Mouse (Mus musculus): ENCODE data around the gene Dnah2.

Dnah2 gene

GRCm38 (mm10) chr11:69419813-69420553 is 128.9 kb downstream of the Dnah2 start:
- peak; percentile 75 for DNase-seq (ENCODE audit: low read depth, low spot score)

- peak; percentile 80 for DNase-seq (ENCODE audit: low read depth, low spot score)
These were observed 129.5 kb downstream of the Dnah2 start for GRCm38 (mm10) chr11:69419443-69419812.

- peak; percentile 97 for DNase-seq (ENCODE audit: low read depth, low spot score)
These were observed 130.1 kb downstream of the Dnah2 start for GRCm38 (mm10) chr11:69418481-69419442.

GRCm38 (mm10) chr11:69417449-69418384 is 131.2 kb downstream of the Dnah2 start:
- peak; percentile 86 for DNase-seq (ENCODE audit: low read depth, low spot score)

DNA sequence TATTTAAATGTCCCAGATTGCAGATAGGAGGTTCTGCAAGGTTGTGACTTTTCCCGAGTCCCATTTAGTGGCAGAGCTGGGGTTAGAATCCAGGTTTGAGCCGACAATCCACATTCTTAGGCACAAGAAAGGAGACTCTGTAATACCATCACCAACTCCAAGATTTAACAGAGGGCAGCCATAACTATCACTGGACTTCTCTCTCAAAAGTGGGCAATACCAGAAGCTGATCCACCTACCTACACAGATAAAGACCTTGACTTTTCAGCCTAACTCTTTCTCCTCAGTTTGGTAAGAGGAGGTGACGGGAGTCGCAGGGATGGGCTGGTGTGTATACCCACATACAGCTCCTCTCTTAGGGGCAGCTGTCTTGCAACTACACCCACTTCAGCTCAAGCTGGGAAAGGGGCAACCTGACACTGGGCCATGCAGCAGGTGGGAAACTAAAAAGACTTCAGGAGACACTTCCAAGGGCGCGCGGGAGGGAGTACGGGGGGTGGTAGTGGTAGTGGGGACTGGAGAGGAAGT is 131.9 kb downstream of the Dnah2 start:
- peak; percentile 67 for DNase-seq (ENCODE audit: low read depth, low spot score)

DNA sequence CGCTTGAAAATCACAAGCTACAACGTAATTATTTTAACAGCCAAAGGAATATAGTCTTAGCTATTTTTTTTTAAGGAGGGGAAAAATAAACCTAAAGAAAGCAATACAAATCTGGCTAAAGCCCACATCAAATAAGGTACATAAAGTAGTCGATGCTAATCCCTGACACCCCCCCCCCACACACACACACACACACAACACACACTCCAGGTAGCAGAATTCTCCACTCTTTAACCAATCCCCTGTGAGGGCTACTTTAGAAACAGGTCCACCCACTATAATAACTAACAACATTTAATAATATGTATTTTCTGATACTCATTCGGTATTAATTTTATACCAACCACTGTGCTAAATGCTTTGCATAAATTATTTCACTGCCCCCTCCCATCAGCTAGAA is 132.4 kb downstream of the Dnah2 start:
- DNase-seq (ENCODE audit: low read depth, low spot score) = peak; percentile 59

DNA sequence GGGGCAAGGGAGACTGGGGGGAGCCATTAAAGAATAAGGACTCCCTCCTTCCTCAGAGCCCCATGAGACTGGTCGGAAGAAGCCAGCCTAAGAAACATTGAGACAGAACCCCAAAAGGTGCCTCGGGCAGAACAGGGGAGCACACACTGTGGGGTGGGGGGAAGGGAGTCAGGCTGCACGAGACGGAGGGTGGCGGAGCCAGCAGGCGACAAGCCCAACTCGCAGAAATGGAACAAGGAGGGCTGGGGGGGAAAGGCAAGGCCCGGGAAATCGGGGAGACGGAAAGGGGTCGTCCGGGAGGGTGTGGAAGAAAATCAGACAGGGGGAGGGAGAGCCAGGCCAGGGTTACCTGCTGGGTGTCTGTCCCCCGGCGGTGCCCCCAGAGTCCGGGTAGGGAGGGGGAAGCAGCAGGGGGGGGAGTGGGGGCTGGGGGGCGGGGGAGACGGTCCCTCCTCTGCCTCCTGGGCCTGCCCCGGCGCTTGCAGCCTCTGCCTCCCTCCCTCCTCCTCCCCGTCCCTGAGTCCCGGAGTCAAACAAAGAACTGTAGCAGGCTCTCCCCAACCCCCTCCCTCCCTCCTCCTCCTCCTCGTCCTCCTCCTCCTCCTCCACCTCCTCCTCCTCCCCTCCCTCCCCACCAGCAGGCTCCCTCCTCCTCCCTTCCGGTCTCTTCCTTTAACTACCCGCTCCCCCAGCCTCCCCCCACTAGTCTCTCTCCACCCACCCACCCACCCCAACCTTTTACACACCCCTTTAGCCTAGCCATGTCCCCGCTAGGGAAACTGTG is 133.1 kb downstream of the Dnah2 start:
- DNase-seq (ENCODE audit: low read depth, low spot score) = peak; percentile 81

- DNase-seq (ENCODE audit: low read depth, low spot score) = peak; percentile 67
These were observed 133.6 kb downstream of the Dnah2 start for GRCm38 (mm10) chr11:69415327-69415667.

DNA sequence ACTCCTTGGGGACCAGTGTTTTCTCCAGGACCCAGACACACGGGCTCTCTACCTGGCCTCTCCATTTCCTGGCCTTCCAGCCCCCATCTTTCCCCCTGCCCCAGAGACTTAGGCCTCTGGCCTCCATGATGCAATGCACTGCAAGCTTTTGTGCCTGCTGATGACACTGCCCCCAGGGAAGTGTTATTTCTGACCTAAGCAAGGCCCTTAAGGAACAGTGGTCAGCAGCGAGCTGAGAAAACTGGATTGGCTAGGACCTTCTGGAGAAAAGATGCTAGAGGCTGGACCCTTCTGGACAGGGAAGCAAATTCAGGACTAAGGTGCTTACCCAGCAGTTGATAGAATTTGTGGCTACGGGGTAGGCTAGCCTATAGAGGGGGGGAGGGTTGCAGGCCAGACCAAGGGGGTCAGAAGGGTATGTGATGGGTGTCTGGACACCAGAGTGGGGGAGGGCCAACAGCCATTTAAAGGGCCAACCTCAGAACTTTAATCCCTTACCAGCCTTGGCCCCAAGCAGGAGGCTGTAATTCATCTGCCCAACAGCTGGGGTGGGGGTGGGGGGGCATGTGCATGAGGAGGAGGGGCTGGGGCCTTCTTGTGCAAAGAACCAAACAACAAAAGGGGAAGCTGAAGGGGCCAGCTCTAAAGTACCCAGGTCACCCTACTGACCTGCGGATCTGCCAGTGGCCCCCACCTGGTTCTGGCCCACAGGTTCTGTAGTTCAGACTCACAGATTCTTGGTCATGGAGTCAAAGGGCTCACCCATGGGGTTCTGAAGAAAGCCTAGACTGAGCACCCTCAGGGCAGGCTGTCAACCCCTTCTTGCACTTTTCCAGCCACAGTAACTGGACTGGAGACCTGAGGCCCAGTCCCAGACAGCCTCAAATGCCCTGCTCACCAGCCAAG is 134.2 kb downstream of the Dnah2 start:
- peak; percentile 81 for DNase-seq (ENCODE audit: low read depth, low spot score)

DNA sequence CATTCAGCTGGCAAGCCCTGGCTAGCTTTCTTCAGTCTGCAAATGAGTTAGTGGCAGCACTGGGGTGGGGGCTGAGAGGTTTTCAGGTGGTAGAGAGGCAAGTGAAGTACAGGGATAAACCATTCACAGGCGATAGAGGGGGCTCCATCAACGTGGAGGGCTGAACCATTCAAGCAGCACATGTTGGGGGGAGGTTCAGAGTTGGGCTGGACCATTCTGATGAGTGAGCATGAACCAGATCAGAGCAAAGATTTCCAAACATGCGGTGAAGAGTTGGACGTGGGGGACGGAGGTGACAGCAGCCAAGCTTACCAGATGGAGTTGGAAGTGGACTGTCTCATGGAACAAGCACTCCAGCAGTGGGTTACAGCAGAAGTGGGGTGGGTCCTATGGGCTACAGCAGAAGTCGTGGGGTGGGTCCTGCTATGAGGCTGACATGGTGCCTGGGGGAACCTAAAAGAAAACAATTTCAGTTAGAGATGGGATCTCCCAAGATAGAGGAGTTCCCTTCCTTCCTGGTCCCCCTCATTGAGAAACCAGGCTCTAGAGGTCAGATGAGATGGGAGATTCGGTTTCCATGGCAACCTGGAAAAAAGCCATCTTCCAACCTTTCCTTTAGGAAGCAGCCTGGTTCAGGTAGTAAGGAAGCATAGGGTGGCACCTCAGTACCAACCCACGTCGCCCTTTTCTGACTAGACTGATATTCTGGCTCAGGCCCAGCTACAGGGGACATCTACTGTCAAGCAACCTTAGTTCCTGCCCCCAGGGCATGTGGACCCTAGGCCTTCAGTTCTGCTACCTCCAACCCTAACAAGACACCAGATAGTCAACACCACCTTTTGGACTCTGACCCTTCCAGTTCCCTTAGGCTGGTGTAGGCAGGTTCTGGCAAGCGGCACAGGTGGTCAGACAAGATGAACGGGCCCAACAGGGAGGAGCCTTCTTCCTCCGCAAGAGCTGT is 135.4 kb downstream of the Dnah2 start, which contains the start of gene Kdm6b:
TSS of gene Kdm6b (minus strand) at position 455 of the 961 bp plus-strand sequence.
- DNase-seq (ENCODE audit: low read depth, low spot score) = peak; percentile 88

DNA sequence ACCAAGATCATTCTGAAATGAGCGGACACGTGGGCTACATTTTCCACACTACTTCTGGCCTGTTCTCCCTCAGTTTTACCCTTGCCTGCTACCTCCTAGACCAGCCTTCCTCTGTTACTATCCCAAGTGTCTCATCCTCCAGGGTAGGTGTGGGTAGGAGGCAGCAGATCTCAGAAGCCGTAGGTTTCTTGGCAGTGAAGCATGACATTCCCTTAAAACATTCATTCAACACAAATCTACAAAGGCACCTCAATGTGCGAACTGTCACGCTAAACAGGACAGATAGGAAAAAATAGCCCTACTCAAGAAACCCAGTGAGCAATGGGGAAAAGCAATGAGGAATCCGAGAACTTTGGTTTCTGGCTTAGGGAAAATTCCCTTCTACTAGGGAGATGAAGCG is 136.4 kb downstream of the Dnah2 start:
- peak; percentile 21 for DNase-seq (ENCODE audit: low read depth, low spot score)

GRCm38 (mm10) chr11:69411538-69412203 is 137.2 kb downstream of the Dnah2 start:
- peak; percentile 75 for DNase-seq (ENCODE audit: low read depth, low spot score)

DNA sequence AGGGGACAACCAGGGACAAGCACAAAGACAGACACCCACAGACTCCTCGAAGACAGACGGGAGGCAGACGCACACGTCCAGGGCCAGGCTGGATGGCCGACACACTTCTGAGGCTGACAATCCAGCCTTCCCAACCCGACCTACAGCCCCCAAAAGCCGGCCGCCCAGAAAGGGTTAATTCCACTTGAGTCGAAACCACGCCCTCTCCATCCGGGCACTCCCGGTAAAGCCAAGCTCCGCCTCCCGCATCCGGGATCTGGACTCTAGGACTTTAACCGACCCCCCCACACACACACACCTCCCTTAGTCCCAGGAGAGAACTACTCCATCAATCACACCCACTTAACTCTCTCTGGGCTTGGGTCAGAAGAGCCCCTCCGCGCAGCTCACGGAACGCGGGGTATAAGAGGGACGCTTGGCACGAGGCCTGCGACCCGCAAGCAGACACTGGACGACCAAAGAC is 137.8 kb downstream of the Dnah2 start:
- peak; percentile 97 for DNase-seq (ENCODE audit: low read depth, low spot score)

DNA sequence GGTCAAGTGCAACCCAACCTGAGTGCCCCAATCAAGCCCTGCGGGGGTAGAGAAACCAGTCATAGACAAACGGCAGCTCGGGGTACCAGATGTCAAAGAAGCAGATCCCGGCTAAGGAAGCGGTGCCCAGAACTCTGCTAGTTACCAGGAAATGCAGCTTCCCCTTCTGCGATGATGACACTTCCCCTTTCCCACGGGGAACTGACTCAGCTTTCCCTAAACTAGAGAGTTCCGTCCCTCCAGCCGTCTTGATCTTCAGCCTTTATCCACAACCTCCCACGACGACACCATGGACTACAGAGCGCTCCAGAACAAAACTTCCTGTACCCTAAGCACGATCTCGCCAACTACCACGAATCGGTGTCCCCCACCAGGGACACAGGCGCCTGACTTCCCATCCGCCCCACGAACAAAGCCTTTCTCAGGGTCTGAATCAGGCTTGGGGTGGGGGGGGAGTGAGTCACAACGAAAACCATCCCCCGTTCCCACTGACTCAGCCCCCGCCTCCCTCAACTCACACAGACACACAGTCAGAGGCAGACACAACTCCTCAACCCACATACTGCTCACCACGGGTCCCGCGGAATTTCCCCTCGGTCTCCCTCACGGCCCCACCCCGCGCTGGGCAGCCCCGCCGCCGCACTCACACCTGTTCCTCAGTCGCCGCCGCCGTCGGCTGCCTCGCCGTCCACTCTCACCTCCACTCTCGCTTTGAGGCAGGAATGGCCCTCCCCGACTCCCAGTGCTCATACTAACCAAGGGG is 138.4 kb downstream of the Dnah2 start:
- DNase-seq (ENCODE audit: low read depth, low spot score) = peak; percentile 87

- DNase-seq (ENCODE audit: low read depth, low spot score) = no peak
These were observed 138.9 kb downstream of the Dnah2 start for GRCm38 (mm10) chr11:69410045-69410309.

- DNase-seq (ENCODE audit: low read depth, low spot score) = peak; percentile 97
These were observed 139.4 kb downstream of the Dnah2 start for GRCm38 (mm10) chr11:69409378-69410044.

Data from A20 (cell line).